Comparison of ENCODE assay signal across 8 mouse cellular contexts in the genomic region with DNA sequence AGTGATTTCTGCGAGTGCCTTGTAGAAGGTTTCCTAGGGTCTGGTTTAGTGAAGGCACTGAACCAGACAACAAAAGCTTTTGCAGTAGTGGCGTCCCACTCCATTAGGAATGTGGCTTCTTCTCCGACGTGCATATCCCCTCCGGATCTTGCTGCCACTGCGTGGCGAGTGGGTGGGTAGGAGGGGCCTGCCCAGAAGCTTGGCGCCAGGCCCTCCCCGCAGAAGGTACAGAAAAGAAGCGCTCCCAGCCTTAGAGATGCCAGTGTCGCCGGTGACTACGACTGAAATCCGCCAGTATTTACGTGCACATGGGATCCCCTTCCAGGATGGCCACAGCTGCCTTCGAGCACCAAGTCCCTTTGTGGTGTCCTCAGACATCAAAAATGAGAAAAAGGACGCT. TPM values are rescaled to one million over a fixed set of nuclear protein-coding genes. Genes with fewer than 3 reads are reported as not detected.
DNase-seq lines count a peak whose midpoint lies in the region; ATAC-seq and TF ChIP-seq lines count a peak whose summit lies in the region.

No protein-coding gene starts in this region.

- H3K4me1 ChIP-seq in heart, embryonic 10.5 days = peaks cover 24% of the 10 kb centered on the region
- H3K4me1 ChIP-seq in E14TG2a.4 (replicated peaks; ENCODE audit: low read depth, low read length) = peaks cover 83% of the 10 kb centered on the region
- H3K4me1 ChIP-seq in forebrain, embryonic 12.5 days = peaks cover 20% of the 10 kb centered on the region
- peaks cover 35% of the 10 kb centered on the region for H3K4me1 ChIP-seq in liver, embryonic 15.5 days (replicated peaks)

- H3K4me3 ChIP-seq in heart, embryonic 10.5 days = peak overlapping the region; percentile 91
- H3K4me3 ChIP-seq in E14TG2a.4 (replicated peaks; ENCODE audit: low read length) = peak overlapping the region; percentile 99
- peak overlapping the region; percentile 95 for H3K4me3 ChIP-seq in forebrain, embryonic 12.5 days (replicated peaks)
- H3K4me3 ChIP-seq in liver, embryonic 15.5 days (replicated peaks) = peak overlapping the region; percentile 80

- no peak for DNase-seq in heart, embryonic 10.5 days (ENCODE audit: low spot score)
- DNase-seq in heart, adult 9 months (ENCODE audit: low spot score in 2 of 2) = no peak
- DNase-seq in right cerebral cortex, postnatal 4 days = no peak
- no peak for DNase-seq in frontal cortex, adult 2 months (ENCODE audit: extremely low spot score in 1 of 2, low spot score in 1 of 2)
- DNase-seq in cerebellum, adult 9-11 months = no peak

- ATAC-seq in forebrain, embryonic 12.5 days (ENCODE audit: low FRiP score) = no peak
- no peak for ATAC-seq in liver, embryonic 15.5 days (ENCODE audit: insufficient read depth)

- no peaks in the 10 kb centered on the region for H3K9me3 ChIP-seq in heart, embryonic 10.5 days
- H3K9me3 ChIP-seq in E14TG2a.4 (ENCODE audit: low read length) = no peaks in the 10 kb centered on the region
- H3K9me3 ChIP-seq in forebrain, embryonic 12.5 days = no peaks in the 10 kb centered on the region
- no peaks in the 10 kb centered on the region for H3K9me3 ChIP-seq in liver, embryonic 15.5 days (replicated peaks)

- peak overlapping the region; percentile 88 for H3K27ac ChIP-seq in heart, embryonic 10.5 days
- peak overlapping the region; percentile 80 for H3K27ac ChIP-seq in forebrain, embryonic 12.5 days
- peak overlapping the region; percentile 79 for H3K27ac ChIP-seq in liver, embryonic 15.5 days (replicated peaks)

- H3K27me3 ChIP-seq in heart, embryonic 10.5 days (ENCODE audit: insufficient read depth, poor library complexity, severe bottlenecking) = no peaks in the 10 kb centered on the region
- H3K27me3 ChIP-seq in E14TG2a.4 (ENCODE audit: insufficient read depth, low read length) = no peaks in the 10 kb centered on the region
- no peaks in the 10 kb centered on the region for H3K27me3 ChIP-seq in forebrain, embryonic 12.5 days
- no peaks in the 10 kb centered on the region for H3K27me3 ChIP-seq in liver, embryonic 15.5 days

- H3K9ac ChIP-seq in forebrain, embryonic 12.5 days = peak overlapping the region; percentile 86
- H3K9ac ChIP-seq in liver, embryonic 15.5 days = peak overlapping the region; percentile 75

- no peak for TF ChIP-seq CTCF in E14TG2a.4 (conservative IDR thresholded peaks at IDR 0.05; ENCODE audit: low read length)

- 40% methylated on average over 17 of the region's 17 CpGs for WGBS in heart, embryonic 10.5 days
- WGBS in forebrain, embryonic 12.5 days = 47% methylated on average over 17 of the region's 17 CpGs
- 26% methylated on average over 17 of the region's 17 CpGs for WGBS in liver, embryonic 15.5 days (ENCODE audit: insufficient replicate concordance)

- peaks cover 60% of the 10 kb centered on the region for H3K36me3 ChIP-seq in heart, embryonic 10.5 days
- H3K36me3 ChIP-seq in E14TG2a.4 (ENCODE audit: insufficient read depth, low read length) = peaks cover 82% of the 10 kb centered on the region
- peaks cover 61% of the 10 kb centered on the region for H3K36me3 ChIP-seq in forebrain, embryonic 12.5 days (replicated peaks)
- H3K36me3 ChIP-seq in liver, embryonic 15.5 days (replicated peaks) = peaks cover 52% of the 10 kb centered on the region

- peak overlapping the region; percentile 98 for H3K4me2 ChIP-seq in forebrain, embryonic 12.5 days
- peak overlapping the region; percentile 95 for H3K4me2 ChIP-seq in liver, embryonic 15.5 days

RNA-seq across cellular contexts. Expression of a gene that starts 0.8 kb away (rescaled TPM):
- 63.8 and 66.3 TPM in 2 replicates for polyA plus RNA-seq in heart, embryonic 10.5 days (2016; fragmentation: Nextera tagmentation; extraction: Ambion mirVana)
- 71.0 and 75.8 TPM in 2 replicates for polyA plus RNA-seq in forebrain, embryonic 12.5 days (2016; fragmentation: Nextera tagmentation; extraction: Ambion mirVana)
- polyA plus RNA-seq in liver, embryonic 15.5 days (2015; fragmentation: Nextera tagmentation; extraction: Ambion mirVana) = 27.4 and 28.8 TPM in 2 replicates
- polyA plus RNA-seq in frontal cortex, adult 2 months (2012; rRNA removed) = 73.3 and 80.2 TPM in 2 replicates

RNA-seq across cellular contexts. Expression of a gene that starts 1.6 kb away (rescaled TPM):
- 24.4 and 27.0 TPM in 2 replicates for polyA plus RNA-seq in heart, embryonic 10.5 days (2016; fragmentation: Nextera tagmentation; extraction: Ambion mirVana)
- polyA plus RNA-seq in forebrain, embryonic 12.5 days (2016; fragmentation: Nextera tagmentation; extraction: Ambion mirVana) = 23.5 and 23.9 TPM in 2 replicates
- polyA plus RNA-seq in liver, embryonic 15.5 days (2015; fragmentation: Nextera tagmentation; extraction: Ambion mirVana) = 10.4 and 13.4 TPM in 2 replicates
- 10.2 and 11.3 TPM in 2 replicates for polyA plus RNA-seq in frontal cortex, adult 2 months (2012; rRNA removed)

RNA-seq across cellular contexts. Expression of a gene that starts 7.2 kb away (rescaled TPM):
- polyA plus RNA-seq in heart, embryonic 10.5 days (2016; fragmentation: Nextera tagmentation; extraction: Ambion mirVana) = 47.5 and 61.4 TPM in 2 replicates
- 48.7 and 51.4 TPM in 2 replicates for polyA plus RNA-seq in forebrain, embryonic 12.5 days (2016; fragmentation: Nextera tagmentation; extraction: Ambion mirVana)
- 6.8 and 7.7 TPM in 2 replicates for polyA plus RNA-seq in liver, embryonic 15.5 days (2015; fragmentation: Nextera tagmentation; extraction: Ambion mirVana)
- polyA plus RNA-seq in frontal cortex, adult 2 months (2012; rRNA removed) = 34.7 and 37.1 TPM in 2 replicates

RNA-seq across cellular contexts. Expression of a gene that starts 18.1 kb away (rescaled TPM):
- 1.3 and 3.4 TPM in 2 replicates for polyA plus RNA-seq in heart, embryonic 10.5 days (2016; fragmentation: Nextera tagmentation; extraction: Ambion mirVana)
- polyA plus RNA-seq in forebrain, embryonic 12.5 days (2016; fragmentation: Nextera tagmentation; extraction: Ambion mirVana) = 7.0 and 7.5 TPM in 2 replicates
- 4.4 and 5.6 TPM in 2 replicates for polyA plus RNA-seq in liver, embryonic 15.5 days (2015; fragmentation: Nextera tagmentation; extraction: Ambion mirVana)
- 52.4 and 53.9 TPM in 2 replicates for polyA plus RNA-seq in frontal cortex, adult 2 months (2012; rRNA removed)

RNA-seq across cellular contexts. Expression of a gene that starts 38.5 kb away (rescaled TPM):
- 0.34 and 0.55 TPM in 2 replicates for polyA plus RNA-seq in heart, embryonic 10.5 days (2016; fragmentation: Nextera tagmentation; extraction: Ambion mirVana)
- polyA plus RNA-seq in forebrain, embryonic 12.5 days (2016; fragmentation: Nextera tagmentation; extraction: Ambion mirVana) = 0.45 and 0.50 TPM in 2 replicates
- polyA plus RNA-seq in liver, embryonic 15.5 days (2015; fragmentation: Nextera tagmentation; extraction: Ambion mirVana) = not detected in 2 replicates
- 7.6 and 7.7 TPM in 2 replicates for polyA plus RNA-seq in frontal cortex, adult 2 months (2012; rRNA removed)
